Mouse (Mus musculus): ENCODE results near the gene Calhm5.

Calhm5 gene

GRCm38 (mm10) chr10:34069606-34070005 is 26.7 kb downstream of the Calhm5 start:
- DNase-seq: no peak

GRCm38 (mm10) chr10:34066591-34066990 is 29.7 kb downstream of the Calhm5 start:
- no peak for DNase-seq

GRCm38 (mm10) chr10:34053987-34054386 is 42.3 kb downstream of the Calhm5 start:
- no peak for DNase-seq

GRCm38 (mm10) chr10:34044210-34044609 is 52.1 kb downstream of the Calhm5 start, which contains the start of gene Calhm4:
Gene Calhm4, minus strand, starts transcription at chr10:34044310.
- DNase-seq: no peak
